Mouse (Mus musculus) ovary, postnatal 14 days (tissue): ENCODE measurements around the gene Lig3.
"Not testable (repeated sequence)": the region's sequence is repeated elsewhere in the genome, so short reads cannot be mapped to it uniquely, and the experiment has no call there.

Source experiments
- DNase-seq: peaks from one replicate; pipeline ENCODE4 v3.0.0; 2022; ENCODE audit warnings: low spot score

The Lig3 gene

DNA sequence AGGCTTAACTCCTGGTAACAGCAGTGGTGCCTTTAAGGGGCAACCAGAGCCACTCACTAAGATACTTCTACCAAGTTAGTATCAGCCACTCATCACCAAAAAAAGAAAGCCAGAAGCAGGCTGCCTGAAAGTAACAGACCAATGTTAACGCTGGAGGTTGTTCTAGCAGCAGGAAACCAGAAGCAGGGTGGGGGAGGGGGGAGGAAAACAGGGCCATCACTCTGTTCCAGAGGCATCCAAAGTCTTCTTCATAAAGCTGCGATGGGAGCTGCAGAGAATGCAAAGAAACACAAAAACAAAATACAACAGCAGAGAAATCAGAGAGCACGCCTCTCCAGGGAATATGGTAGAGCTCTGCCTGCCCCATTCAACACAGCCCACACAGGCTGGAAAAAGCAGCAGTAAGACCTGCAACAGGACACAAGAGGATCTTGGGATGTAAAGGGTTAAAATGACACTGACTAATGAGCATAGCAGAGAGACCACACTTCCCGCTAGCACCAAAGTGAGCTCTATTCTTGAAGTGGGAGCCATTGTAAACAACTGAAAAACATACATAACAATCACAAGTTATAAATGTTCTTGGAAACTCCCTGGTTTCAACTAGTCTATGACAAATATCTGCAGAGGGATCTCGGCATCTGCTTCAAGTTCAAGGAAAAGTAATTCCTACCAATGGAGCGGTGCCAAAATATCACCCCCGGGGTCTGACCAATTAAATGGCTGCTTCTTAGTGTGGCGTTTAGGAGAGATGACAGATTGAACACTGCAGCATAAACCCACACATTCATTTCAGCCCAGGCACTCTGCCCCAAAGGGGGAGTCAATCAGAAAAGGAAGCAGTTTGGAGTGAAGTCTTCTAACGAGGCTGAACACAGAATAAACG, 50.3 kb downstream of the Lig3 start:
- DNase-seq: no peak

DNA sequence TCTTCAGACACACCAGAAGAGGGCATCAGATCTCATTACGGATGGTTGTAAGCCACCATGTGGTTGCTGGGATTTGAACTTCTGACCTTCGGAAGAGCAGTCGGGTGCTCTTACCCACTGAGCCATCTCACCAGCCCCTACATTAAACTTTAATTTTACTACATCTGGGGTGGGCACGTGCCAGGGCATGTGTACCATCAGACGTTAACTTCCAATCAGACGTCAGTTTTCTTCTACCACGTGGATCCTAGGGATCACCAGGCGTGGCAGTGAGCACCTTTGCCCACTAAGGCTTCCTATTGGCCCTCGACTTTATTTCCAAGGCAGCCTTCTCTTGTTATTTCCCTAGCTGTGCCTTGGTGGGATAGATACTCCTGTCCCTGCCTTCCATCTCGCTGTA, 51.5 kb downstream of the Lig3 start:
- DNase-seq: not testable (repeated sequence)

DNA sequence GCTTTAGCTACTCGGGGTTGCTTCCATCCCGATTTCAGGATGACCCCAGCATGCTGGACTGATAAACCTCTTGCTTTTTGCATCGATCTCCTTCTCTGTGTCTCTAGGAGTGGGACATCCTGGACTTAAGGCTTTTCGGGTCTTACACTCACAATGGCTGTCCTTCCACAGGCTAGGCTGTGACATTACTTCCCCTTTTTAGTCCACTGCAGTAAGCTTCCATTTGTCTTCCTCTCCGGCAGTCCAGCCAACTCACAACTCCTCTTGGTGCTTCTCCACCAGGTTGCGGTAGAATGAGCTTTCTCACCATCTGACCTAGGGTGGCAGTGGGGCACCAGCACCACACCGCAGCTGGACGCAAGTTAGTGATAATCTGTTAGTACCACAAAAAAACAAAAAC, 53.0 kb downstream of the Lig3 start:
- DNase-seq: no peak

DNA sequence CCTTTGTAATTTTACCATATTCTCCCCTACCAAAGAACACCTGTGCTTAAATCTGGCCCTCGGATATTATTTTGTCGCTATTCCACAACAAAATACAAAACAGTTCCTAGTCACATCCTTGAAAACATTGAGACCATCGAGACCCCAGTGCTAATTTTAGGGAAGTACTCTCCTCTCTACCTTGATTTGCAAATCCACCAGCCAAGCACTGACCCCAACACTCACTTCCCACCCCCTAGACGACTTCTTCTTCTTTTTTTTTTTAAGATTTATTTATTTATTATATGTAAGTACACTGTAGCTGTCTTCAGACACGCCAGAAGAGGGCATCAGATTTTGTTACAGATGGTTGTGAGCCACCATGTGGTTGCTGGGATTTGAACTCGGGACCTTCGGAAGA, 53.5 kb downstream of the Lig3 start:
- DNase-seq: not testable (repeated sequence)

DNA sequence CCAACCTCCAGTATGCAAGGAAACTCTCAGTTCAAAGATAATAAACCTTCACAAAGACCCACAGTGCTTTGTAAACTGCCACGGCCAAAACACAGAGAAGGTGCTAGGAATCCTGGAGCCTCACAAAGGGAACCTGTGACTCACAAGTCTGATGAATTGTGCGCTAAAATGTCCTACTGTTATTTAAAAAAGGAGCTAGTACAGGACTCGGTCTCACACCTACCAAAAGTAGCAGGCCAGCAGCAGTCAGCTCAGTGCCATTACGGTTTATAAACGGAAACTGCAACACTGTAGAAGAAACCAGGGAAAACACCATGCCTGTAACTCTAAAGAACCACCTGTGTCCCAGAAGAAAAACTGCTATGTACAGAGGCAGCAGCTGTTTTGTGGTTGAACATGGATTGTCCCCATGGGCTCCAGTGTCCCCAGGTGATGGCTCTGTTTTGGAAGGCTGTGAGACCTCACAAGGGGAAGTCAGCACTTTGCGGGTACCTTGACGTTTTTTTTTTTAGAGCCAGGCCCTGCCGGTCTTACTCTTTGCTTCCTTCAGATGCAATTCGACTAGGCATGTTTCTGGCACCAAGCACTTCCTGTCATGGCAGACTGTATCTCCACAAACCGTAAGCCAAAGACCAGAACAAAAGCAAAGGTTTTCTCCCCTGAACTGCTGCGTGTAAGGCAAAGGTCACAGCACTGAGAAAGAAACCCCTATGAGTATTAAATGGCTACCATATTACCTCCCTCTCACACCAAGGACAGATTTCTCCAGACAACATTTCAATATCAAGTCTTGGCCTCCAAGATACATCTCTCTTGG, 54.9 kb downstream of the Lig3 start:
- DNase-seq: no peak

DNA sequence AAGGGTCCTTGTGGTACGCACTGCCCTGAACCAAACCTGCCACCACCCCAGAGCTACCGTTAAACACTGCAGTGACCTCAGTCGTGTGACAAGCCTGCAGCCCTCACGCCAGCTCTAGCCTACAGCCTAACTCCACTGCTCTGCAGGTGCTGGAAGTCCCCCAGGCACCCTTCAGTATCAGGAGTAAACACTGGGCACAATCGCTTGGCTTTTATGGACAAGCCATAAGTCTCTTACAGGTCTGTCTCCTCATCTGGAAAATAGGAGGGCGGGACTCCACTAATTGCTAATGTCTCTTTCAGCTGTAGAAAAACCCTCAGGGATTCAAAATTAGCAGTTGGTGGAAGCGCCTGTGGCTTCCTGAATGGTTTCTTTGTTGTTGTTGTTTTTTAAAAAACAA, 56.3 kb downstream of the Lig3 start:
- no peak for DNase-seq

DNA sequence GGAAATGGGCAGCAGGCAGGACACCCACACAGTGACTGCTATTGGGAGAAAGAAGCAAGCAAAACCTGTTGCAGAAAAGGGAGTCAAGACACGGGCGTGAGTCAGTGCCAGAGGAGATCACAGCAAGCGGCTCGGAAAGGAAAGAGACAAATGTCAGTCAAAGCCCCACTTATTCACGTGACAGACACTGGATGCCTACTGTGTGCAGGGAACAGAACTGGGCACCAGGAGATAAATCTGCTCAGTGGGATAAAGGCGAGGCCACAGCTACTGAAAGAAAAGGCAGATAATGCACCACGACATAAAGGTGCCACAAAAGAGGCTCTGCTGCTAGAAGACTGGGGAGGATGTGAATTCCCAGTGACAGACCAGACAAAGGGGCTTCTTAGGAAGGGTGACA, 56.9 kb downstream of the Lig3 start:
- DNase-seq: no peak

DNA sequence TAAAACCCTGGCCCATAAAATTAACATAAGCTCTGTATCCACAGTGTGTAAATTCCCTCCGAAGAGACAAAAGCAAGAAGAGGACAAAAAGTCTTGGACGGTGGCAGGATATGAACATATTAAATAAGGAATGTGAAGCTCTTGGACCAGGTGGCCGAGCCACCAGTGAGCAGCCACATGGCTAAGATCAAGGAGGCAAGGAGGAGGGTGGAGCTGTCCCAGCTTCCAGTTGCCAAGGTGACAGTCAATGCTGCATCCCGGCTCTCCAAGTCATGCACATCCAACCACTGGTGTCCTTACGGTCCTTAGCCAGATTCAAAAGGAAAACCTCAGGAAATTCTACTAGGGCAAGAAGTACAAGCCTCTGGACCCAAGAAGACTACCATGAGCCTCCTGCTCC, 57.6 kb downstream of the Lig3 start:
- DNase-seq: no peak

DNA sequence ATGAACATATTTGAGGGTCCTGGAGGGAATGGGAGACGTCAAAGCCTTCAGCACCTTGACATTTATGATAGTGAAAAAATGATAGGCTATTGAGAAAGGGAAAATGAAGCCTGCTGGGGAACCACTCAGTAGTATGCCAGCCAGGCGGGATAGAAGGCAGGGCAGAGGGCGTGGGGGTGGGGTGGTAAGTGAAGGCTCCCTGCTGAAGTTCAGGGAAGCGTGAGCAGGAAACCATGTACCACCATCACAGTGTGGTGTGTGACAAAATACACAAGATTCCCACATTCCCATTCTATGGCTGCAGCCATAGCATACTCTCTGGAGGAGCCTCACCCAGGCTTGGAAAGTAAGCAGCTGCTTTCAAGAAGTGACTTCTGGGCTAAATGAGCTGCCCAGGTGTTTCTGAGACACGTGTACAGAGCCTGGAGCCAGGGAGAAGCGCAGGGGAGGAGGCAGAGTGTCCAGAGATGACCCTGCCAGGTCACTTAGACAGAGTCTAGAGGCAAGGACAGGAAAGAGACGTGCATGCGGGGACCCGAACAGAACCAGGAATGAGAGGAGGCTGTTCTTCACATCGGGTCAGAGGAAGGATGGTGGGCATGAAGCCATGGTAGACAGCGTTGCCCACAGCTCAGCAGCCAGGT, 64.0 kb downstream of the Lig3 start:
- no peak for DNase-seq

DNA sequence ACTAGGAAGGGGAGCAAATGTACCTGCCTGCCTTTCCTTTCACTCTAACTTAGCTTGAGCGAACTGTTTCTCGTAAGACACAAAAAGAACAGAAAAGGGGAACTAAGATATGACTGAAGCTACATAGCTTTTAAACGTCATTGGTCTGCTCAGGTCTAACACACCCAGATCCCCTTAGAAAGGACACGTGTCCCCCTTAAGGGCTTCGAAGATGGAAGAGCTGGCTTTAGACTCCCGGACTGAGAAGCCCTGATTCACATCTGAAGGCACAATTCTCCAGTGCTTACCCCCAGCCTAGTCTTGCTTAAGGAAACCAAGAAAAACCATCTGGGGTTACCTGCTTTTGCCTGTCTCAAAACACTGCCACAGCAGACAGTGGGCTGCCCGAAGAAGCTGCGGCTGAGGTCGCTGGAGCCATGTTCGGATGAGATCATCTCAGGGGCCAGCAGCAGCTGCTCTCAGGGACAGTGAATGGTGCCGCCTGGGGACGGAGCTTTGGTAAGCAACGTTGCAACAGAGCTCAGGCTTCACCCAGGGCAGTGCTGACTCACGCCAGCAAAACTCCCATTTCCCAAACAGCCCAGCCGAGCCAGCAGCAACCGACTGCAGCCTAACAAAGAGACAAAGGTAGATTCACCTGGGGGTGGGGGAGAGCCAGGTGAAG, 64.6 kb downstream of the Lig3 start:
- peak; percentile 45 for DNase-seq

DNA sequence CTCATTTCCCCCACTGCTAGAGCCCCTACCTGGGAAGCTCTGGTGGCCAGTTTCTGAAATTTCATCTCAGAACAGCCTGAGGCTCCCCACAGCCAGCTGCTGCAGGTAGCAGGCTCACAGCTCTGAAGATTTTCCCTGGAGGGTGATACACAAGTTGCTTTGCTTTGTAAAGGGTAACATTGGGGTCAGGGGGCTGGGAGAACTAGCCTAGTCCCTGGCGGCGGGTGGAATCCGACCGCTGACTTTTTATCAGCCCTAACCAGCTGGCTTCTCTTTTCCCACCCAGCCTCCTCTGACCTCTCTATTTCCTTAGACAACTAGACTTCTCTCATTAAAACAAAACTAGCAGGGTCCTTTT, 65.2 kb downstream of the Lig3 start:
- DNase-seq: no peak

DNA sequence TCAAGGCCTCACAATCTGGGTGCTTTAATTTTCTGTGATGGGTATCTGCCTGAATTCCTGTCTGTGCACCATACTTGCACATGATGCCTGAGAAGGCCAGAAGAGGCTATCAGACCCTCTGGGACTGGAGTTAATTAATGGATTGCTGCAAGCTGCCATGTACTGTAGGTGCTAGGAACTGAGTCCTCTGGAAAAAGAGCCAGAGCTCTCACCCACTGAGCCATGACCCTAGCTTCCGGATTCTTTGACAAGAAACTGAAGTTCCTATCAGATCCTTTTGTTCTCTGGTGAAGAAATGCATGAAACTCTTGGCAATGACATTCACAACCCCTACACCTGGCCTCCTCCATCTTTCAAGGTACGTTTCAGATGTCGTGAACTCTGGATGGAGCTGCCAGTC, 66.0 kb downstream of the Lig3 start:
- DNase-seq: no peak

DNA sequence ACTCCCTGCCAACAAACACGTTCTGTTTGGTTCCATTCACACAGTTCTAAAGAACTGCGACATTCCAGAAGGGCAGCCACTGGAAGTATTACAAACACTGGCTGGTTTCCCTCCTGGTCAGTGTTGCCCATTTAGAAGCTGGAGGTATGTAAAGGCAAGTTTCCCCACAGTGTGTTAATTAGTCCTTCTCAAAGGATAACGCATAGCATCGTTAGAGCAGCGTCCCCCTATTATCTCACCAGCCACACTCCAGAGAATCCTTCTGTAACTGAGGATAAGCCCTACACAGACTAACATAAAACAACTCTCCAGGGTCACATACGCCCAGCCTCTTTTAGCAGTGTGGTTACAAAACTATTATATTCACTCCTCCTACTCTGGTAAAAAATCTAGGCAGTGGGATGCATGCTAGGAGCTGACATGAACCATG, 66.7 kb downstream of the Lig3 start:
- no peak for DNase-seq

DNA sequence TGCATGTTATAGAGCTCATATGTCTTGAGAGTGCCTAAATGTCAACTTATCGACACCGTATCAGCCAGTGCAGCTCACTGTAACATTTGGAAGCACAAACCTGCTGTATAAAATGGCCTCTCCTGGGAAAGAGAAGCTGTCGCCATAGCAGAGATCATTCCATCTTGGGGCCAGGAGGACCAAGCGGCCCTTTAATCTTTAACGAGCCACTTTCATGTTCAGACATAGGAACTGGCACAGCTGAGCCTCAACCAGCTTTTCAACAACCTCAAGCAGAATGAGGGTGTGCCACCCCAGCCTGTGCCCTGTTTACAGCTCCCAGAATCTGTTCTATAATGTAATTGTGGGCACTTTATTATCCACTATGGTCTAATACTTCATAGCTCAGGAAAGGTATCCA, 69.4 kb downstream of the Lig3 start:
- no peak for DNase-seq

DNA sequence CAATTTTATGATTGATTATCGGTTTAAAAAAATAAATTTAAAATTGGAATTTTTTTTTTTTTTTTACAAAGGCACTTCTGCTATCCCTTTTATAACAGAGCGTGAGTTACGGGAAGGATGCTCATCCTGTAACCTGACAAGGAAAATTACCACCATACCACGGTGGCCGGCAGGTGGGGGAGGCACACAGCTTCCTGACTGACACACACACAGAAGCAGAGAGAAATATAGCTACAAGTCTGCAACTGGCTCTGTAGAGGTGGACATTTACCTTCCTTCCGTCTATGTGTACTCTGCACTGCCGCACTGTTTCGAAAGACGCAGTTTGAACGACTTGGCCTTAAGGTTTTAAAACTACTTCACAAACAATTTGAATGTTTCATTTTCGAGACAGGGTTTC, 71.2 kb downstream of the Lig3 start:
- DNase-seq: no peak

DNA sequence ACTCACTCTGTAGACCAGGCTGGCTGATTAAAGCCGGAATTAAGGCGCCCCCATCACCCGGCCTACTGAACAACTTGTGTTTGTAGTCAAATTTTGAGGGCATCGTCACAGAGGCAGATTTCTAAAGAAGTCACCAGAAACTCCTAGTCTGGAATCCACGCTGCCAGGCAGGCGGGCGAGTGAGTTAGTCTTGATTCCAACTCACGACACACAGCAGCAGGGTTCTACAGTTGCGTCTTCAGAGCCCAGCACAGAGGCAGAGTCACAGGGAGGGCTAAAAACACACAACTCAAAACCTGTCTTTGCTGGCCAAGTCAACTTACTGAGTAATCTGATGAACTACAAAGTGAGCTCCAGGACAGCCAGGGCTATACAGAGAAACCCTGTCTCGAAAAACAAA, 71.6 kb downstream of the Lig3 start:
- no peak for DNase-seq

DNA sequence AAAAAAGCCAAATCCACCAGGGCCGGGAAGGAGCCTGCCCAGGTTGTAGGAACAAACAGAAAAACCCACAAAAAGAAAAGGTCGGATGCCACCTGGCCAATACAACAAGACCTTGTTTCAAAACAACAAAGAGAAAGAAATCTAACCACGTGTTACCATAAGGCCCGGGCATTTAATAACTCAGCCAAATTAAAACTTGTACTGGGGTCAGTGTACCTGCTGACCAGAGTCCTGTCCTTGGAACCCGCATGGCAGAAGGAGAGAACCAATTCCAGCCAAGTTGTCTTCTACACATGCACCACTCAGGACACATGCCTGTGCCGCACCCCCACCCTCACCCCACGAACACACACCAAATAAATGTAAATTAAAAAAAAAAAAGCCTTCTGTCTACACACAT, 72.0 kb downstream of the Lig3 start:
- DNase-seq: no peak
